Comparison of ENCODE assay signal across 1 mouse cellular context in the genomic region with DNA sequence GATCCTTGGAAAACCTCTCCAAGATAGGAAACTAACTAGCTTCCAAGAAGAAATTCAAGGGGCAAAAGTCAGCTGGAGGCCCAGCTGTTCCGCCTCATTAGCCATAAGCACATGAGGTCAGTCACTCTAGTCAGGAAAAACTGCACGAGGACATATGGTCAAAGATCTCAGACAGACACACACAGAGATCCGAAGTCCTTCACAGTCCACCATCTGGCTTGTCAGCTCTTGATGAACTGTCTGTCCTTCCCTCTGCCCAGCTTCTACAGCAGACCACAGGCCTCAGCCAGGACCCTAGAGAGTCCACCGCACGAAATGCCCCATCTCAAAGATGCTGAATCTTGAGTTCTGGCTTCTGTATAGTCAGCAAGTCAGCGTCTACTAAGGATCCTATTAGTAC.
TF ChIP-seq lines count a peak whose summit lies in the region.

No protein-coding gene starts in this region.

TF ChIP-seq in myocyte, 11 proteins besides CTCF, POLR2A, EP300 and RAD21:
- no peak for TF ChIP-seq TCF12 (IDR thresholded peaks at IDR 0.05; ENCODE audit: insufficient read depth, poor library complexity, severe bottlenecking)
- peak in 2 of 3 experiments; percentile 27 to 45 for TF ChIP-seq MYOD1 (IDR thresholded peaks at IDR 0.05; ENCODE audit: control insufficient read depth in 1 of 3, insufficient read length in 2 of 3, low read depth in 2 of 3)
